Mouse (Mus musculus) CH12.LX (cell line): Measurements from ENCODE around the gene S100a7a. TPM values are rescaled to one million over a fixed set of nuclear protein-coding genes. Genes with fewer than 3 reads are reported as not detected.

Experiments
- DNase-seq: peaks from one replicate; pipeline ENCODE4 v3.0.0-alpha.2; 2013; ENCODE audit errors: extremely low read depth
- H3K27ac ChIP-seq: 2 replicates; pipeline ENCODE4 v1.5.1; 2012; ENCODE audit warnings: low read depth, mild to moderate bottlenecking, control low read depth, moderate library complexity; ENCODE audit not compliant: insufficient read depth
- H3K27me3 ChIP-seq: replicated peaks from 2 replicates; pipeline ENCODE3; 2012; ENCODE audit warnings: inconsistent platforms
- H3K36me3 ChIP-seq, 2 experiments: replicated peaks in 1 of 2; 2 replicates each; pipeline versions ENCODE3 to v1.6.1; 2012; ENCODE audit warnings: inconsistent platforms in 1 of 2, low read length in 1 of 2, mild to moderate bottlenecking in 1 of 2, mixed read lengths in 1 of 2, moderate library complexity in 1 of 2; ENCODE audit not compliant: control insufficient read depth in 1 of 2, insufficient read depth in 1 of 2
- H3K4me1 ChIP-seq, 2 experiments: 2 replicates each; pipeline ENCODE4 v1.6.1; 2012; ENCODE audit warnings: inconsistent platforms in 1 of 2, moderate library complexity in 1 of 2; ENCODE audit not compliant: insufficient read depth in 2 of 2, control insufficient read depth in 1 of 2
- H3K4me2 ChIP-seq: 2 replicates; pipeline ENCODE4 v1.6.1; 2012; ENCODE audit warnings: low read depth, mild to moderate bottlenecking, control low read depth; ENCODE audit not compliant: poor library complexity, insufficient read depth, severe bottlenecking
- H3K4me3 ChIP-seq, 3 experiments: fragments of 150-350 bp in 1 of 3; sonication (generic) in 1 of 3; replicated peaks in 1 of 3; 2 replicates each; pipeline versions ENCODE3 to v1.5.1; 2011 to 2012; ENCODE audit warnings: low read depth in 2 of 3, low read length in 2 of 3, mild to moderate bottlenecking in 2 of 3, moderate library complexity in 2 of 3, control low read depth in 1 of 3, improper control_type of control experiment in 1 of 3, inconsistent platforms in 1 of 3, mixed read lengths in 1 of 3; ENCODE audit not compliant: poor library complexity in 1 of 3
- H3K79me2 ChIP-seq: replicated peaks from 2 replicates; pipeline ENCODE4 v1.6.1; 2012; ENCODE audit warnings: mild to moderate bottlenecking, moderate library complexity; ENCODE audit not compliant: control insufficient read depth, poor library complexity, insufficient read depth, severe bottlenecking; ENCODE audit errors: extremely low read depth
- H3K9ac ChIP-seq: 2 replicates; pipeline ENCODE4 v1.6.1; 2012; ENCODE audit warnings: low read depth, mild to moderate bottlenecking, control low read depth, moderate library complexity; ENCODE audit not compliant: insufficient read depth
- H3K9me3 ChIP-seq: replicated peaks from 2 replicates; pipeline ENCODE3; 2012; ENCODE audit warnings: low read length, inconsistent platforms, mixed read lengths
- BHLHE40 ChIP-seq: IDR thresholded peaks from 2 replicates; pipeline ENCODE4 v1.6.1; 2011; ENCODE audit warnings: mild to moderate bottlenecking, low read depth, low read length, improper control_type of control experiment
- CHD2 ChIP-seq: IDR thresholded peaks from 2 replicates; pipeline ENCODE4 v1.6.1; 2011; ENCODE audit warnings: low read length, improper control_type of control experiment
- CTCF ChIP-seq, 2 experiments: IDR thresholded peaks in 1 of 2; conservative IDR thresholded peaks in 1 of 2; 2 replicates each; pipeline ENCODE4 v1.5.1; 2011 to 2012; ENCODE audit warnings: low read depth in 2 of 2, low read length in 2 of 2, improper control_type of control experiment in 1 of 2, inconsistent platforms in 1 of 2, mild to moderate bottlenecking in 1 of 2, moderate library complexity in 1 of 2
- E2F4 ChIP-seq: IDR thresholded peaks from 2 replicates; pipeline ENCODE4 v1.6.1; 2011; ENCODE audit warnings: low read depth, low read length, improper control_type of control experiment; ENCODE audit not compliant: insufficient replicate concordance
- IRF4 ChIP-seq: IDR thresholded peaks from 2 replicates; pipeline ENCODE4 v1.6.1; 2014; ENCODE audit warnings: low read depth, mild to moderate bottlenecking, inconsistent platforms, low read length, improper control_type of control experiment
- JUND ChIP-seq: conservative IDR thresholded peaks from 2 replicates; pipeline ENCODE4 v1.6.1; 2011; ENCODE audit warnings: low read depth, low read length, improper control_type of control experiment
- MAX ChIP-seq: IDR thresholded peaks from 2 replicates; pipeline ENCODE4 v1.6.1; 2011; ENCODE audit warnings: low read length, improper control_type of control experiment
- MXI1 ChIP-seq: IDR thresholded peaks from 2 replicates; pipeline ENCODE4 v1.6.1; 2011; ENCODE audit warnings: mild to moderate bottlenecking, low read depth, low read length, improper control_type of control experiment
- MYC ChIP-seq: IDR thresholded peaks from 2 replicates; pipeline ENCODE4 v1.6.1; 2011; ENCODE audit warnings: low read depth, mild to moderate bottlenecking, improper control_type of control experiment, low read length
- NELFE ChIP-seq: IDR thresholded peaks from 2 replicates; pipeline ENCODE4 v1.6.1; 2011; ENCODE audit warnings: low read depth, low read length, improper control_type of control experiment
- NRF1 ChIP-seq: IDR thresholded peaks from 2 replicates; pipeline ENCODE4 v1.6.1; 2014; ENCODE audit warnings: low read depth, mild to moderate bottlenecking, inconsistent platforms, low read length, improper control_type of control experiment, moderate library complexity
- RAD21 ChIP-seq: IDR thresholded peaks from 2 replicates; pipeline ENCODE4 v1.6.1; 2011; ENCODE audit warnings: low read depth, mild to moderate bottlenecking, low read length, improper control_type of control experiment, moderate library complexity
- RCOR1 ChIP-seq: conservative IDR thresholded peaks from 2 replicates; pipeline ENCODE4 v1.6.1; 2012; ENCODE audit warnings: low read depth, mild to moderate bottlenecking, inconsistent platforms, low read length, improper control_type of control experiment
- SMC3 ChIP-seq: IDR thresholded peaks from 2 replicates; pipeline ENCODE4 v1.6.1; 2011; ENCODE audit warnings: low read depth, low read length, improper control_type of control experiment
- USF2 ChIP-seq: conservative IDR thresholded peaks from 2 replicates; pipeline ENCODE4 v1.6.1; 2011; ENCODE audit warnings: low read depth, low read length, improper control_type of control experiment
- ZNF384 ChIP-seq: IDR thresholded peaks from 2 replicates; pipeline ENCODE4 v1.6.1; 2012; ENCODE audit warnings: low read depth, low read length, improper control_type of control experiment, inconsistent platforms
- dilution Hi-C: fragments of 300-500 bp; cut with MboI; formaldehyde crosslinking; loops from 2 replicates; pipeline ENCODE4 v1.14.3; 2020; ENCODE audit warnings: low sequenced_read_pairs; ENCODE audit not compliant: extremely low pct_unique_long_range_greater_than_20kb, extremely low pct_ligation_motif_present
- in situ Hi-C: fragments of 300-500 bp; cut with MboI; formaldehyde crosslinking; loops from 3 replicates; pipeline ENCODE4 v1.14.3; 2019; ENCODE audit warnings: low sequenced_read_pairs, low pct_ligation_motif_present, low pct_unique_long_range_greater_than_20kb, mixed read lengths
- polyA plus RNA-seq: library from polyadenylated mRNA; unstranded; fragments of >175 nt; gene quantifications from 2 replicates; pipeline ENCODE4 v1.2.1, GENCODE M21; 2012; ENCODE audit warnings: low read depth; ENCODE audit not compliant: insufficient read length
- total RNA-seq, 2 experiments: library from RNA; depleted of rRNA; stranded (reverse); fragments of 300-350 nt in 1 of 2; fragments of >200 nt in 1 of 2; gene quantifications; 2 replicates each; pipeline ENCODE4 v1.2.3; 2012 to 2014

Gene S100a7a
- total and polyA plus RNA-seq, 3 experiments = not detected

DNA sequence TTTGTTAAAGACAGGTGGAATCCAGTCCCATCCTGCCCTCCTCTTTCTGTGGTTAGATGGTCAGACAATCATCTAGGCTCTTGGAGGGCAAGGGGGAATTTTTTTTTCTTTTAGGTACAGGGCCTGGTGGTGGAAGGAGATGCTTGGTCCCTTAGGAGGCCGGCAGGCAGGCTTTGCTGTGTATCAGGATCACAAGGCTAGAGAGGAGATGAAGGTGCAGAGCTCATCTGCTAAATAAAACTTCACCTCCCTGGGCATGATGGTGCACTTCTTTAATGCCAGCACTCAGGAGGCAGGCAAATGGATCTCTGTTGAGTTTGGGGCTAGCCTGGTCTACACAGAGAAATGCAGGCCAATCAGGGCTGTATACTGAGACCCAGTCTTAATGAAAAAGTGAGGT lies 37.9 kb upstream of the S100a7a start:
- H3K9me3 ChIP-seq = no peaks in the 10 kb centered on the region
- H3K4me1 ChIP-seq = peaks cover 0 to 25% of the 10 kb centered on the region in 2 experiments; a peak in 2 of 4 replicates
- H3K4me3 ChIP-seq = no peak overlapping the region
- dilution Hi-C loops = no loop called here
- no peaks in the 10 kb centered on the region for H3K79me2 ChIP-seq
- H3K4me2 ChIP-seq = 0 out of 2 replicates have a peak overlapping the region, but pooled peaks have one; percentile 16
- DNase-seq = no peak
- in situ Hi-C loops = no loop called here
- no peak overlapping the region for H3K27ac ChIP-seq
- no peak overlapping the region for H3K9ac ChIP-seq
- TF ChIP-seq JUND (no peak), CTCF (conservative IDR thresholded peaks at IDR 0.05 in 1 of 2, IDR thresholded peaks at IDR 0.05 in 1 of 2; ENCODE audit: low read depth in 2 of 2, low read length in 2 of 2) (no peak), USF2 (no peak), NELFE (no peak)
- peaks cover 3% of the 10 kb centered on the region for H3K27me3 ChIP-seq
- H3K36me3 ChIP-seq = no peaks in the 10 kb centered on the region

DNA sequence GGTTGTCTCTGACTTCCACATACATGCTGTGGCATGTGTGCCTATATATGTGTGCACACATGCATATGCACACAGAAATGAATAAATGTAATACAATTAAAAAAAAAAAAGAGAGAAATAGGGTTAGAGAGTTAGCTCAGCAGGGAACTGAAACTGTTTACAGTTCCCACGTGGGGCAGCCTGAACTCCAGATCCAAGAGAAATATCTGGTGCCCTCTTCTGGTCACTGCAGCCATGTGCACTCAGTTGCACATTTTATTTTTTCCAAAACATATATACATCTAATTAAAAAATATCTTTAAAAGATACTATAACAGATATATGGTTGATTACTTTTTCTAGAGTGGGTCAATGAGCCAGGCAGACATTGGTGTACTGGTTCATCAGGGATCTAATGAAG lies 36.2 kb upstream of the S100a7a start:
- DNase-seq = no peak
- dilution Hi-C loops (no loop called here), in situ Hi-C loops (no loop called here)
- H3K4me2 ChIP-seq = no peak overlapping the region
- H3K9ac ChIP-seq = no peak overlapping the region
- no peak overlapping the region for H3K4me3 ChIP-seq
- H3K27ac ChIP-seq = no peak overlapping the region
- no peaks in the 10 kb centered on the region for H3K79me2 ChIP-seq
- H3K27me3 ChIP-seq = peaks cover 3% of the 10 kb centered on the region
- H3K36me3 ChIP-seq = no peaks in the 10 kb centered on the region
- H3K9me3 ChIP-seq = no peaks in the 10 kb centered on the region
- peak; percentile 53; the same call in 1 of the 2 replicates for TF ChIP-seq IRF4
- peak; percentile 42 for TF ChIP-seq ZNF384
- no peak for TF ChIP-seq USF2
- peak; percentile 18 for TF ChIP-seq RAD21
- no peak for TF ChIP-seq CHD2
- 0 out of 2 replicates have a peak, but pooled peaks have one; percentile 6 for TF ChIP-seq BHLHE40
- no peak for TF ChIP-seq RCOR1
- peak; percentile 7; the same call in 1 of the 2 replicates for TF ChIP-seq SMC3
- no peak for TF ChIP-seq MXI1
- no peak for TF ChIP-seq E2F4
- peak; percentile 81 for TF ChIP-seq MYC
- TF ChIP-seq MAX = peak; percentile 53; the same call in 1 of the 2 replicates
- no peak for TF ChIP-seq NRF1
- peak; percentile 9 to 52; a peak in 2 of 4 replicates for TF ChIP-seq CTCF (conservative IDR thresholded peaks at IDR 0.05 in 1 of 2, IDR thresholded peaks at IDR 0.05 in 1 of 2; ENCODE audit: low read depth in 2 of 2, low read length in 2 of 2)
- H3K4me1 ChIP-seq = peaks cover 0 to 24% of the 10 kb centered on the region in 2 experiments; a peak in 2 of 4 replicates
